Mouse (Mus musculus): ENCODE data around the gene Tacr2. TPM values are rescaled to one million over a fixed set of nuclear protein-coding genes. Genes with fewer than 3 reads are reported as not detected.
A peak's percentile ranks its signal among the peaks of the same experiment; 100 is the strongest.

The Tacr2 gene
- total RNA-seq, 2 experiments from 2014 or later, result not detected

GRCm38 (mm10) chr10:62238688-62239087, 13.6 kb upstream of the Tacr2 start:
- no peak for ATAC-seq (ENCODE audit: poor library complexity, severe bottlenecking)

GRCm38 (mm10) chr10:62239270-62239669, 13.0 kb upstream of the Tacr2 start:
- ATAC-seq (ENCODE audit: poor library complexity, severe bottlenecking), result no peak

GRCm38 (mm10) chr10:62242358-62242757, 9.9 kb upstream of the Tacr2 start:
- ATAC-seq (ENCODE audit: poor library complexity, severe bottlenecking), result no peak

GRCm38 (mm10) chr10:62242896-62243295, 9.3 kb upstream of the Tacr2 start:
- ATAC-seq (ENCODE audit: poor library complexity, severe bottlenecking), result peak; percentile 45

- no peak for ATAC-seq (ENCODE audit: poor library complexity, severe bottlenecking)
Measured at GRCm38 (mm10) chr10:62244067-62244466, 8.2 kb upstream of the Tacr2 start.

- no peak for ATAC-seq (ENCODE audit: poor library complexity, severe bottlenecking)
Measured at GRCm38 (mm10) chr10:62247156-62247555, 5.1 kb upstream of the Tacr2 start.

- no peak for ATAC-seq (ENCODE audit: poor library complexity, severe bottlenecking)
Measured at GRCm38 (mm10) chr10:62247815-62248214, 4.4 kb upstream of the Tacr2 start.

GRCm38 (mm10) chr10:62252496-62253235, 428 bp downstream of the Tacr2 start:
- ATAC-seq (ENCODE audit: poor library complexity, severe bottlenecking), result no peak

- no peak for ATAC-seq (ENCODE audit: poor library complexity, severe bottlenecking)
Measured at GRCm38 (mm10) chr10:62258298-62258697, 6.1 kb downstream of the Tacr2 start.

GRCm38 (mm10) chr10:62261115-62261886, 9.1 kb downstream of the Tacr2 start:
- ATAC-seq (ENCODE audit: poor library complexity, severe bottlenecking), result peak; percentile 90

GRCm38 (mm10) chr10:62264299-62264698, 12.1 kb downstream of the Tacr2 start:
- no peak for ATAC-seq (ENCODE audit: poor library complexity, severe bottlenecking)

GRCm38 (mm10) chr10:62269278-62269677, 17.0 kb downstream of the Tacr2 start:
- ATAC-seq (ENCODE audit: poor library complexity, severe bottlenecking), result no peak

- peak; percentile 72; the same call in 1 of the 2 replicates for ATAC-seq (ENCODE audit: poor library complexity, severe bottlenecking)
Measured at GRCm38 (mm10) chr10:62275235-62275634, 23.0 kb downstream of the Tacr2 start.

- ATAC-seq (ENCODE audit: poor library complexity, severe bottlenecking), result no peak
Measured at GRCm38 (mm10) chr10:62277499-62278293, 25.5 kb downstream of the Tacr2 start.

- no peak for ATAC-seq (ENCODE audit: poor library complexity, severe bottlenecking)
Measured at GRCm38 (mm10) chr10:62279066-62279465, 26.8 kb downstream of the Tacr2 start.

- ATAC-seq (ENCODE audit: poor library complexity, severe bottlenecking), result no peak
Measured at GRCm38 (mm10) chr10:62279671-62280070, 27.4 kb downstream of the Tacr2 start.

- ATAC-seq (ENCODE audit: poor library complexity, severe bottlenecking), result no peak
Measured at GRCm38 (mm10) chr10:62282782-62283181, 30.5 kb downstream of the Tacr2 start.

GRCm38 (mm10) chr10:62283206-62283792, 31.1 kb downstream of the Tacr2 start:
- ATAC-seq (ENCODE audit: poor library complexity, severe bottlenecking), result no peak

GRCm38 (mm10) chr10:62287460-62288124, 35.4 kb downstream of the Tacr2 start:
- peak; percentile 64 for ATAC-seq (ENCODE audit: poor library complexity, severe bottlenecking)

GRCm38 (mm10) chr10:62294112-62294511, 41.9 kb downstream of the Tacr2 start:
- no peak for ATAC-seq (ENCODE audit: poor library complexity, severe bottlenecking)

All from megakaryocyte, adult 5-6 weeks (primary cell).